Mouse (Mus musculus): ENCODE data around the gene Rpusd4. TPM values are rescaled to one million over a fixed set of nuclear protein-coding genes. Genes with fewer than 3 reads are reported as not detected.

Gene Rpusd4
- polyA plus RNA-seq, 1 experiment from 2014 or later: 33.7 TPM

GRCm38 (mm10) chr9:35320288-35320687 is 52.6 kb downstream of the Rpusd4 start:
- Histone ChIP-seq H3K27ac (ENCODE audit: low read depth, low read length) (no peak overlapping the region), H3K9me3 (ENCODE audit: control insufficient read depth, low read length) (no peaks in the 10 kb centered on the region), H3K4me3 (ENCODE audit: low read length) (no peak overlapping the region), H3K4me2 (replicated peaks; ENCODE audit: low read depth, low read length) (no peak overlapping the region), H3K36me3 (ENCODE audit: control insufficient read depth, insufficient read depth, low read length) (no peaks in the 10 kb centered on the region), H3K9ac (ENCODE audit: low read depth, low read length) (no peak overlapping the region), H3K4me1 (ENCODE audit: control insufficient read depth, insufficient read depth, low read length) (peaks cover 27% of the 10 kb centered on the region), H3K27me3 (ENCODE audit: control insufficient read depth, insufficient read depth, low read length) (no peaks in the 10 kb centered on the region)
- WGBS: 84% methylated on average over 4 of the region's 4 CpGs
- ATAC-seq (ENCODE audit: low FRiP score, low TSS enrichment): no peak

DNA sequence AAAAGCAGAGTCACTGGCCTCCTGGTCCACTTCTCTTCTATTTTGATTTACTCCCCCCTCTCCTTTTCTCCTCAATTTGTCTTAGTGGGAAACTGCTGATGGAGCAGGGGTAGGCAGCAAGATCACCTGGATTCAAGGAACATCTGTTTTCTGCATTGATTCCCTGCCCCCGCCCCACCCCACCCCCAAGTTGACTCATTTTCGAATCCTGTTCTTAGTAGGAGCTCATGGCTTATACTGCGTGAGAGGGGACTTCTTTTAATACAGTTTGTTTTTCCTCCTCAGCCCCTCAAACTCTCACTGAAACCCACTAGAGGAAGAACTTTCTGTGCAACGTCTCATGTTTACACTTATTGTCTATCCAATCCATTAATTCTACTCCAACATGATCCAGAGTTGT is 56.3 kb downstream of the Rpusd4 start:
- WGBS: 59% methylated on average over 4 of the region's 4 CpGs
- Histone ChIP-seq H3K4me3 (ENCODE audit: low read length) (no peak overlapping the region), H3K9ac (ENCODE audit: low read depth, low read length) (no peak overlapping the region), H3K4me1 (ENCODE audit: control insufficient read depth, insufficient read depth, low read length) (peaks cover 8% of the 10 kb centered on the region; the same call in 1 of the 2 replicates), H3K27ac (ENCODE audit: low read depth, low read length) (no peak overlapping the region), H3K36me3 (ENCODE audit: control insufficient read depth, insufficient read depth, low read length) (no peaks in the 10 kb centered on the region), H3K4me2 (replicated peaks; ENCODE audit: low read depth, low read length) (no peak overlapping the region), H3K9me3 (ENCODE audit: control insufficient read depth, low read length) (no peaks in the 10 kb centered on the region), H3K27me3 (ENCODE audit: control insufficient read depth, insufficient read depth, low read length) (no peaks in the 10 kb centered on the region)
- ATAC-seq (ENCODE audit: low FRiP score, low TSS enrichment): no peak

DNA sequence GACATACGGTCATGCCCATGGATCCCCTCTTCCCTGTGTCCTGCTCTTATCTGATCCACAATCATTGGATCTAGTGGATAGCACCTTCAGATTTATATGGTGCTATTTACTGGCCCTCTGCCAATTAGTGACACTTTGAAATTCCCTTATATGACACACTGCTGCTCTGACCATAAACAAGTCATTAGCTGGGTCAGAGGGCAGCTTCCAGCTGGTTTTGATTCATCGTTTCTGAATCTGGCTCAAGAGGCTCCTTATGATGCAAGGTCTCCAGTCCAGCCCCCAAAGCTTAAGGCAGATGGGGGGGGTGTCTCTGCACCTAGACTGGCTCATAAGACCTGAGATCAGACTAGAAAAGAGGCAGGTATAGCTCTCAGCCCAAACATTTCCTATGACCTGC is 56.9 kb downstream of the Rpusd4 start:
- H3K4me2 ChIP-seq (replicated peaks; ENCODE audit: low read depth, low read length): no peak overlapping the region
- H3K9ac ChIP-seq (ENCODE audit: low read depth, low read length): no peak overlapping the region
- no peak overlapping the region for H3K4me3 ChIP-seq (ENCODE audit: low read length)
- H3K27me3 ChIP-seq (ENCODE audit: control insufficient read depth, insufficient read depth, low read length): no peaks in the 10 kb centered on the region
- H3K27ac ChIP-seq (ENCODE audit: low read depth, low read length): no peak overlapping the region
- no peaks in the 10 kb centered on the region for H3K36me3 ChIP-seq (ENCODE audit: control insufficient read depth, insufficient read depth, low read length)
- no peaks in the 10 kb centered on the region for H3K9me3 ChIP-seq (ENCODE audit: control insufficient read depth, low read length)
- peak; percentile 64 for ATAC-seq (ENCODE audit: low FRiP score, low TSS enrichment)
- WGBS: 36% methylated on average over 2 of the region's 2 CpGs
- peaks cover 8% of the 10 kb centered on the region for H3K4me1 ChIP-seq (ENCODE audit: control insufficient read depth, insufficient read depth, low read length)

GRCm38 (mm10) chr9:35326644-35327263 is 59.1 kb downstream of the Rpusd4 start:
- ATAC-seq (ENCODE audit: low FRiP score, low TSS enrichment): peak; percentile 29; the same call in 1 of the 2 replicates
- Histone ChIP-seq H3K4me2 (replicated peaks; ENCODE audit: low read depth, low read length) (no peak overlapping the region), H3K27ac (ENCODE audit: low read depth, low read length) (0 out of 2 replicates have a peak overlapping the region, but pooled peaks have one; percentile 20), H3K4me3 (ENCODE audit: low read length) (no peak overlapping the region), H3K4me1 (ENCODE audit: control insufficient read depth, insufficient read depth, low read length) (peaks cover 29% of the 10 kb centered on the region), H3K9ac (ENCODE audit: low read depth, low read length) (no peak overlapping the region), H3K9me3 (ENCODE audit: control insufficient read depth, low read length) (no peaks in the 10 kb centered on the region), H3K36me3 (ENCODE audit: control insufficient read depth, insufficient read depth, low read length) (no peaks in the 10 kb centered on the region), H3K27me3 (ENCODE audit: control insufficient read depth, insufficient read depth, low read length) (peaks cover 5% of the 10 kb centered on the region; the same call in 1 of the 2 replicates)
- WGBS: 38% methylated on average over 7 of the region's 7 CpGs

Other genes starting within 250 kb of the Rpusd4 start
- 14.2 and 19.1 TPM in 2 replicates for gene St3gal4, start 148.6 kb upstream of the Rpusd4 start, polyA plus RNA-seq (2014; fragmentation: Nextera tagmentation; extraction: Ambion mirVana)
- 93.1 and 99.9 TPM in 2 replicates for gene Dcps, start 91.8 kb upstream of the Rpusd4 start, polyA plus RNA-seq (2014; fragmentation: Nextera tagmentation; extraction: Ambion mirVana)
- gene Srpr, start 67.7 kb upstream of the Rpusd4 start, polyA plus RNA-seq (2014; fragmentation: Nextera tagmentation; extraction: Ambion mirVana): 89.1 and 125 TPM in 2 replicates
- gene Tirap, start 67.6 kb upstream of the Rpusd4 start, polyA plus RNA-seq (2014; fragmentation: Nextera tagmentation; extraction: Ambion mirVana): 10.1 and 12.5 TPM in 2 replicates
- gene Foxred1, start 56.8 kb upstream of the Rpusd4 start, polyA plus RNA-seq (2014; fragmentation: Nextera tagmentation; extraction: Ambion mirVana): 32.5 and 41.7 TPM in 2 replicates
- 38.5 and 38.8 TPM in 2 replicates for gene Fam118b, start 60 bp upstream of the Rpusd4 start, polyA plus RNA-seq (2014; fragmentation: Nextera tagmentation; extraction: Ambion mirVana)
- 3.6 and 6.2 TPM in 2 replicates for gene Cdon, start 153.3 kb downstream of the Rpusd4 start, polyA plus RNA-seq (2014; fragmentation: Nextera tagmentation; extraction: Ambion mirVana)

Measured in kidney, embryonic 14.5 days (tissue).